Mouse (Mus musculus): Measurements from ENCODE around the gene Selplg. TPM values are rescaled to one million over a fixed set of nuclear protein-coding genes. Genes with fewer than 3 reads are reported as not detected.

Selplg gene
- total RNA-seq, 2 experiments from 2014 or later: 30.2 to 66.0 TPM

DNA sequence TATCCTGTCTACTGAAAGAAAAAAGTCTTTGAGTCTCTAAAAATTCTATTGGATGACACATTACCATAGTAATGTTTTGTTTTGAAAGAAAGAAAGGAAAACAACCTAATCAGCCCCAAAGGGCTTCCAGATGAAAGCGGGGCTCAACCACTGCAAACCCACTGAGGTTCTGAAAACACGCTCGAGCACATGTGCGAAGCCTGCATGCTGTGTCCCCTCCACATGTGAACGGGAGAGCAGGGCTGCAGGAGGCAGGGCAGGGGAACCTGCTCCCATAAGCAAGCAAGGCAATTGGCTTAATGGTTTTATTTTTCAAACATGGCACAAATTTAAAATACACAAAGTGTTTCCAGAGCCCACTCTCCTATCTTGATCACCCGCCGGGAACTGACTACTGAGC lies 24.2 kb upstream of the Selplg start:
- no peak for ATAC-seq (replicated peaks; ENCODE audit: low FRiP score, low TSS enrichment, poor library complexity, severe bottlenecking)

DNA sequence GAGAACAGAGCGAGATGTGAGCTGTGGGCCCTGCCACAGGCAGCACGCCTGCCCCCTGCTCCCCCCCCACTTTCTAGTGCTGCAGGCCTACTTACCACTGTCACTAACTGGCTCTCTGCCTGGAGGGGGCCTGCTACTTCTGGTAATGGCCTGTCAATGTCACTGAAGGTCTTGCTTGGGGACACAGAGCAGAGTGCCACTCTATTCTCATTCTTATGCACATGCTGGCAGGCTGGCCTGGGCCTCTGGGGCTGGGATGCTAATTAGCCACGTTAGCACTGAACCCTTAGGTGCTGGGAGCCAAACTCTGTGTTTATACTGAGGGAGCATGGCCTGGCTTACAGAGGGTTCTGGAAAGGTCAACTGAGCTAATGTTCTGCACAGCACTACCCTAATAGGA lies 23.3 kb upstream of the Selplg start:
- no peak for ATAC-seq (replicated peaks; ENCODE audit: low FRiP score, low TSS enrichment, poor library complexity, severe bottlenecking)

DNA sequence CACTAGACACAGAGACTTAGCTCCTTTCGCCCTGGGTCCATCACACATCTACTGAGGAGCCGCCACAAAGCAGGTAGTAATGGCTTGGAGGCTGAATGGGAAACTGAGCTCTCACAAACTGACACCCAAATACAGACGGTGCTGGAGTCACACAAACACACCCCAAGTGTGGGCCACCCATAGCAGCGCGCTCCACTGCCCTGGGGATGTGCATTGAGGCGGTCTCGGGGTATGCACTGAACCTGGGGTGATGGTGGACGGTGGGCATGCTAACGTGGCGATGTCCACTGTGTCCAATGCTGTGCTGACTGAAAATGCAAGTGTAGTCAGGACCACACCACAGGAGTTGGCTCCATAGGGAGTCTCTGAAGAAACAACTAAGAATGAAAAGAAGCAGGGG lies 22.7 kb upstream of the Selplg start:
- ATAC-seq (replicated peaks; ENCODE audit: low FRiP score, low TSS enrichment, poor library complexity, severe bottlenecking): no peak

DNA sequence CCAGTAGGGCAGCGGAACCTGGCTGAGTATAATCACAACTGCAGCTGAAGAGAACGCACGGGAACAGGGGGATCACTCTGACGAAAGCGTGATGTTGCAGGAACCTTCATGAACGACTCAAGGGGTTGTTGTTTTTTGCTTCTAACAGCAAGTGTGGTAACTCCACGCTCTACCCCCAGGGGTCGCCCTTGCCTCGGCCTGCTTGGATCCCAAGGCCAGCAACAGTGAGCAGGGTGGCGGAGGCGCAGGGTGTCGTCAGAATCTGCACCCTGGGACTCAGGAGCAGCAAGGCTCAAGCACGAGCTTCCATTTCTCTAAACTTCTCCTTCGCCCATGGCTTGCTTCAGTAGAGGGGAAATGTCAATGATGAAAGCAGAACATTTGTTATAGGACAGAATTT lies 22.1 kb upstream of the Selplg start:
- peak; percentile 64 for ATAC-seq (replicated peaks; ENCODE audit: low FRiP score, low TSS enrichment, poor library complexity, severe bottlenecking)

DNA sequence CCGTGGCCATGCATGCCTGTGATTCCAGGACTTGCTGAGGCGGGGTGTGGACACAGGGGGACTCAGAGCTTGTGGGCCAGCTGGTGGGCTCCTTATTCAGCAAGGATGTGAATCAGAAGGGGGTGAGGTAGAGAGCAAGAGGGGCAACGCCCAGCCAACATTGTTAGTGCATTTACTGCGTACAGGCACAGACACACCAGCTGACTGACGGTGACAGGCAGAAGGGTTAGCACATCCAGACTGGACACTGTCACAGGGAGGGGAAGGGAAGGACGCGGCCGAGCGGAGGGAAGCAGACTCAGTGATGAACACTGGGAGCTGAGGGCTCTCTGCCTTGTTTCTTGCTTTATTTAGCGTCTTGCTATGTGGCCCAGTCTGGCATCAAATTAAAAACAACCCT lies 21.1 kb upstream of the Selplg start:
- ATAC-seq (replicated peaks; ENCODE audit: low FRiP score, low TSS enrichment, poor library complexity, severe bottlenecking): no peak

DNA sequence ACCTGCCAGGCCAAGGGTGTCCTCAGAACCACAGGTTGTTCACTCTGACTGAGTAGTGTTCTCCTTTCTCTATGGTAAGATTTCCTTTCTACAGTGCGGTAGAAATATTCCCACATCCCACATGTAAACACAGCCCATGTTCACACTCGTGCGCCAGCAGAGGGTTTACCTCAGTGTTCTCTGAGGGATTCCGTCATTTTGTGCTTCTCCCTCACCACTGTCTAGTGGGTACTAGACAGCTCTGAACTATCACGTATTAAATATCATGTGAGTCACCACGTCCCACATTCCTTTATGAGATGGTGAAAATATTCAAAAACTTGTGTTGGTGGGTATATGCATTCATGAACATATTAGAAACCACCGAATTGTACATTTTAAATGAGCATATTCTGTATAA lies 20.0 kb upstream of the Selplg start:
- no peak for ATAC-seq (replicated peaks; ENCODE audit: low FRiP score, low TSS enrichment, poor library complexity, severe bottlenecking)

DNA sequence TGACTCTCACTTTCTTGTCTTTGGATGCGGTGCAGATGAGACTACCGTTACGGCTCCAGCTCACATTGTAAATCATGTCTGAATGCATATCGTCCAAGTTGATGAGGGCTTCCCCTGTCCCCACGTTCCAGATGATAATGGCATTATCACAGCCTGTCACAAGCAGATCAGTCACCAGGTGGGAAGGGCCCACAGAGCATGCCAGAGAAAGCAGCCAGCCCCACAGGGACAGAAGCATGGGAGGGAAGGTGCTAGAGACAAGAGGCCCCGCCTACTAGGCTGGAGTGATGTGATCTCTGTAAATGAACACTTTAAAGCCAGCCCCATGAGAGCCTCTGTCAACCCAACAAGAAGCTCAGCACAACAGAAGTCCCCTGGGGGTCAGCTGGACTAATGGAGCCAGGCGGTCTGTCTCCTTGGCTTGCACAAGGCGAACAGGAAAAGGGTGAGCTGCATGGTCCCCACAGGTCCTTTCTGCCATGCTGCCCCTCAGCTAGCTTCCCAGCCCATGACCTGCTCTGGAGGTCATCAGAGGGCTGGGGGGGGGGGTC lies 18.3 kb upstream of the Selplg start:
- ATAC-seq (replicated peaks; ENCODE audit: low FRiP score, low TSS enrichment, poor library complexity, severe bottlenecking): peak; percentile 77

DNA sequence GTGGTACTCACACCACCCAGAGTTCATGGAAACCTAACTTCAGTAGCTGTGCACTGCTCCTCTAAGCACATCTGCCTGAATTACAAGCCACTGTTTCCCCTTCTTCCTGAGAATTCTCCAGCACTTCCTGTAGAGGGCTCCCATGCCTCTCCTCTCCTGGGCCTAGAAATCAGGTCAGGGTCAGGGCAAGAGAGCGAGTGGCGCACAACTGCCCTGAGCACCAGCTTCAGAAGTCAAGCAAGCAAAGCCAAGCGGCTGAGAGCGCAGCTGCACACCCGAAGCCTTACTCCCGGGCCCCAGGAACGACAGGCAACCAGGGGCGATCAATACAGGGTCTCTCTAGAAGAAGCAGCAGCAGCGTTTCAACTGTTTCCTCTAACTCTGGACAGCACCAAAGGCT lies 15.2 kb upstream of the Selplg start:
- ATAC-seq (replicated peaks; ENCODE audit: low FRiP score, low TSS enrichment, poor library complexity, severe bottlenecking): no peak

DNA sequence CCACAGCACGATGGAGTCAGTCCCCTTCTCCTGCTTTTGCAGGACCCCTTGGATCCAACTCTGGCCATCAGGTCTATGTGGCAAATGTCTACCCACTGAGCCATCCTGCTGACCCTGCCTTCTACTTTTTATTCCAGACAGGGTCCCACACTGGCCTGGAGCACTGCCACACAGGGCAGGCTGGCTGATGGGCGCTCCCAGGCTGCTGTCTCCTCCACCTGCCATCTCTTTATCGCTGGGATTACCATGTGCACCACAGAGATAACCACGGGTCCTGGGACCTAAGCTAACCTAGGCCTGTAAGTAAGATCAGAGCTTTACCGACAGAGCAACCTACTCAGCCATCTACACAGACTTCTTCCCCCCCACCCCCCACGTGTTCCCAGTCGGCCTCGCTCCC lies 14.2 kb upstream of the Selplg start:
- ATAC-seq (replicated peaks; ENCODE audit: low FRiP score, low TSS enrichment, poor library complexity, severe bottlenecking): peak; percentile 71

DNA sequence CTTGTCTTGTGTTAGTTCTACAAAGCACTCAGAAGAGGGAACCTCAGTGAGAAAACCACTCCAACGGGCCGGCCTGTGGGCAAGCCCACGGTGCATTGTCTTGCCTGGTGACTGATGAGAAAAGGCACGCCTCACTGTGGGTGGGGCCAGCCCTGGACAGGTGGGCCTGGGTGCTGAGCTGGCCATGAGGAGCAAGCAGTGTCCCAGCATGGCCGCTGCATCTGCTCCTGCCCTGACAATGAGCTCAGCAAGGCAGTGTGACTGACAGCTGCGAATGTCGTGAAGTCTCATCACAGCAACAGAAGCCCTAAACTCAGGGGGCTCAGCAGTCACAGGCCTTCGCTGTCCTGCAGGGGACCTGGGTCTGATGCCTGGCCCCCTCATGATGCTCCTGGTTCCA lies 13.2 kb upstream of the Selplg start:
- ATAC-seq (replicated peaks; ENCODE audit: low FRiP score, low TSS enrichment, poor library complexity, severe bottlenecking): no peak

DNA sequence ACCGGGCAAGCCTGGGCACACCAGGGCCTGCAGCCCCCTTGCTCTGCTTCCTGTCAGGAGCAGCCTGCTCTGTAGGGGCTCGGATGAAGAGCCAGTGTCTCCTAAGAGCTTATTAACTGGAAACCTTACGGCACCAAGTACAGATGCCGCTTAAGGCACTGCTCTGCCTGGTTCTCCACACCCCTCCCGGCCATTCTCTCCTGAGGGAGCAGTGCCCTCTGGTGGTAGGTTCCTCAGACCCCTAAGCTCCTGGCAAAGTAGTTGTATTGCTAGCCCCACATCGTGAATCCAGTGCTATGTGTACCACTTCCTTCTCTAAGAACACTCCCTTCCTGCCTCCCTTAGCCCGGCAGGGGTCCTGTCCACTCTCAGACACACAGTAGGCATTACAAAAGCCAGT lies 12.3 kb upstream of the Selplg start:
- ATAC-seq (replicated peaks; ENCODE audit: low FRiP score, low TSS enrichment, poor library complexity, severe bottlenecking): peak; percentile 59

DNA sequence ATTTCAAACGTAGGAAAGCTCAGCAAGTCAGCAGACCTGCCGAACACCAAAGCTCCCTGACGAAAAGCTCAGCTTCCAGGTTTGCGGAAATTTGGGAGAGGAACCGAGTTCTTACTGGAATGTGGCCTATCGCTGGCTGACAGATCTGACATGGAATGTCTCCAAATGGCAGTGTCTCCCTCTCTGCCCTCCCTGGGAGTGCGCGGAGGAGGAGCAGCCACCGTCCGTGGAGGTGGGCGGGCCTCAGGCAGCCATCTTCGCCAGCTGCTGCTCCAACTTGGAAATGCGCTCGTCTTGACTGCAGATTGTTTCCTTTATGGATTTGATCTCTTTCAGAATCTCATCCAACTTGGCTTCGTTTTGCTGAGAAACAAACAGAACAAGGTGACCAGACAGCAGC lies 11.7 kb upstream of the Selplg start:
- ATAC-seq (replicated peaks; ENCODE audit: low FRiP score, low TSS enrichment, poor library complexity, severe bottlenecking): no peak

DNA sequence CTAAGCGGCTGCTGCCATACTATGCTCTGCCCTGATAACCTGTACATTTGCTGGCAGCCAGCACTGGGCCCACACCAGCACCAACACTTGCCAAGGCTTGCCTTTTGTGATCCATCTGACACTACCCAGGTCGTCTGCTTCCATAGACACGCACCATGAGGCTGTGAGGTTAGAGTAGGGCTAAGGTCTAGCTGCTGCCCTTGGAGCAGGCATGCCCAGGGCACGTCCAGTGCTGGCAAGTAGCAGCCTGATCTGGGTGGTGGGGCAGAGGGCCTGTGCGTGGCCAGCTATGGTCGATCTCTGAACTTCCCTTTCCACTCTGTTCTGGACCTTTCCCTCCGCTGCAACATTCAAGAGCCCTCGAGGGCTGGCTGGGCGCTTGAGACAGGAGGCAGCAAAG lies 10.5 kb upstream of the Selplg start:
- no peak for ATAC-seq (replicated peaks; ENCODE audit: low FRiP score, low TSS enrichment, poor library complexity, severe bottlenecking)

DNA sequence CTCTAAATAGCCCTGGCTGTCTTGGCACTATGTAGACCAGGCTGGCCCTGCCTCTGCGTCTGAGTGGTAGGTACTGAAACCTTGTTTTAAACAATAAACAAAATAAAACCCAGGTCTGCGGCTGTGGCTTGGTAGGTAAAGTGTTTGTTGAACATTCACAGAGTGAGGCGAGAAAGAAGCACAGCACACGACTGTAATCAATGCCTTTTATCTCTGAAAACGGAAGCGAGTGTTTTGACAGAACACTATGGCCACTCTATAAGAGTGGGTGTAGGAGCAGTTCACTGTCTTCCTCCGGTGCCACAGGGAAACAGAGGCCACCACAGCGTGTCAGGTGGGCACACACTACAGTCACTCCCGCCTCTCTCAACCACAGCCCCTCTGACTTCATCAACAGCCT lies 9.8 kb upstream of the Selplg start:
- no peak for ATAC-seq (replicated peaks; ENCODE audit: low FRiP score, low TSS enrichment, poor library complexity, severe bottlenecking)

DNA sequence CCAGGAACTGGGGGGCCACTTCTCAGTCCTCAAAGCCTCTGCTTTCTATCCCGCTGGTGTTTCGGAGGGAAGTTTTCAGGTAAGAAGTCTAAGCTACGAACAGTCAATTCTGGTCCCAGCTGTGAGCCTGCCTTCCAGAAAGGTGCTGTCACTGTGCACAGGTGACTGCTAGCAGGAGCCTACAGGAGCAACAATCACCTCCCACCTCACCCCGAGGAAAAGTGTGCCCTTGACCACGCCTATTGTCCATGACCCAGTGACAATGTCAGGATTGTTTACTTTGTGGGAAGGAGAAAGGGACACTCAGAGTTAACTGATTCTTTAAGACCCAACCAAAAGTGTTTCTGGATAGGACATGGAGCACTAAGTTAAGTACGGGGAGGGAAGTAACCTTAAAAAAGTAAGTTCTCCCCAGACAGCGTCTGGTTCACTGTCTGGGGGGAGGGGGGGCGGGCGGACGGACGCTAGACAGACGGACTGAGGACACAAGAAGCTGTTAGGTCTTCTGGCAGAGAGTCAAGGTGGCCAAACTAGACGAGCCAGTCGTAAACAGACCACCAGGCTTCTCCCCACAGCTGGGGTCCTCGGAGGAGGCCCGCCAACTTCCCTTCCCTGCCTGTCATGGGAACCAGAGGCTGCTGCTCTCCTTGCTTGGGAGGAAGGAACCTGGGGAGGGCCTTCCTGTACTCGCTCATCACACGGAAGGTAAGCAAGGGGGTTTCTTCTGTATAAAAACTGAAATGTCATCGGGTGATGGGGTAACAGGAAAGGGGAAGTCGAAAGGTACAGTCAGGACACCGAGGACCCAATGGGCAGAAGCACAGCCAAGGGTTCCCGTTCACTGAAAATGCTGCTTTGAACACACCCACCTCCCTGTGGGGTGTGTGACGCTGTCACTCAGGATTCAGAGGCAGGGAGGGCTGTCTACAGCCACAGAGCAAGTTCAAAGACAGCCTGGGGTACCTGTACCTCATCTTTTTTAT lies 9.1 kb upstream of the Selplg start:
- ATAC-seq (replicated peaks; ENCODE audit: low FRiP score, low TSS enrichment, poor library complexity, severe bottlenecking): no peak

DNA sequence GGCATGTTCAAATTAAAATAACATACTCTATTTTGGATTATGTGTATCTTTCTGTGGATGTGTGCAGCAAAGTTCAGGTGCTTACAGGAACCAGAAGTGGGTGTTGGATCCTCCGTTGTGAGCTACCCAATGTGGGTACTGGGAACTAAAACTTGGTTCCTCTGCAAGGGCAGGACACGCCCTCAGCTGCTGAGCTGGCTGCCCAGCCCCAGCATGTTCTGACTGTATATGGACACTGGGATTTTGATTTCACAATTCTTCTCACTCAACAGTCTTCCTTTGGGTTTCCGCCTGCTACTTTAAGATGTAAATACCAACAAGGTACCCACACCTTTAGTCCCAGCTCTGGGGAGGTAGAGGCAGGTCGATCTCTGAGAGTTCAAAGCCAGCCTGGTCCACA lies 8.0 kb upstream of the Selplg start:
- no peak for ATAC-seq (replicated peaks; ENCODE audit: low FRiP score, low TSS enrichment, poor library complexity, severe bottlenecking)

DNA sequence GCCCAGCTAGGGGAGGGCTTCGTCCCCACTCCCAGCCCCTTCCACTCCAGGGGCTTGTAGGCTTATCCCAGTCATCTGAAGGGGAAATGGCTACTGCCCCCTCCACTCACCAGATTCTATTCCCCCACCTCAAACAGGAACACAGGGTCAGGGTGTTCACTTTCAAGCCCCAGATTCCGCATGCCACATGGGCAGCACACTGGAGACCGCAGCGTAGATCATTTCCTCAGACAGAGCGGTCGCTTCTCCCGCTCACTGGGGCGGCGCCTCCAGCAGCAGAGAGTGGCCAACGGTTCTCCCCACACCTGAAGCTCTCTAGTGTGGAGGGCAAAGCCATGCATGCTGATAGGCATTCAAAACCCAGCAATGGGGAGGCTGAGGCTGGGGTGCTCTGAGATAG lies 4.5 kb upstream of the Selplg start:
- peak; percentile 39; the same call in 1 of the 2 replicates for ATAC-seq (replicated peaks; ENCODE audit: low FRiP score, low TSS enrichment, poor library complexity, severe bottlenecking)

DNA sequence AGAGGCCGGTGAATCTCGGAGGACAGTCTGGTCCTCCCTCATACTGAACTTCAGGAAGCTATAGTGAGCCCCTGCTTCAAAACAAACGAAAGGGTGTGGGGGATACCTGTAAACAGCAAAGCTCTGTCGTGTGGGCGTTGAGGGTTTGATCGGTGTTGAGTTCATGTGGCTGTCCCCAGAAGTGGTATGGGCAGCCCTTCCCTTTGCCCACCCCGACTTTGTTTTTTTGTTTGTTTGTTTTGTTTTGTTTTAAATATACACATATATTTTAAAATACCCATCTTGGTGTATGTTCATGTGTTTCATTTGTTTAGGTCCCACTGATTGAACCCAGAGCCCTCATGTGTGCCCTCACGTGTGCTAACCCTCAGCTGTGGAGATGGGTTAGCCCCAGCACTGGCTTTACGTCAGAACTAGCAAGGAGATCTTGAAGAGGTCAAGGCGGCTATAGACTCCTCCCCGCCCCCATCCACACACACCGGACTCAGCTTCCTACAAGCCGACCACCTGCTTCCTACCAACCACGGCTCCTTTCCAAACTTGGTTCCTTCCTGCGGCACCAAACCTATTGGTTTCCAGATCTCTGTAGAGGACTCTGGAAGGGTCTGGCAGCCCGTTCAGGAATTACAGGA lies 988 bp upstream of the Selplg start:
- no peak for ATAC-seq (replicated peaks; ENCODE audit: low FRiP score, low TSS enrichment, poor library complexity, severe bottlenecking)

DNA sequence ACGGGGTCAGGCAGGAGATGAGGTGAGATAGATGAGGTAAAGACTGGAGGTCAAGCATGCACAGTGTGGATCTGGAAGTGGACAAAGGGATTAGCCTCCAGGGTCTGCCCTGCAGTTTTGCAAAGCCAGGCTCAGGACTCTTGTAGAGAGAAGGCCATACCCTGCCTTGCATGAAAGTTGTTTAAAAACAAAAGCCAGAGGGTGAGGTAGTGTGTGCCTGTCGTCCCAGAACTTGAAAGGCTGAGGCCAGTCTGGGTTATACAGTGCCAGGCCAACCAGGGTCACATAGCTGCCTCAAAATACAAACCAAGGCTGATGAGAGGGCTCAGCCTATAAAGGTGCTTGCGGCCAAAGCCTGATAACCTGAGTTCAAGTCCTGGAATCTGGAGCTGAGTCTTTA lies 703 bp downstream of the Selplg start:
- no peak for ATAC-seq (replicated peaks; ENCODE audit: low FRiP score, low TSS enrichment, poor library complexity, severe bottlenecking)

DNA sequence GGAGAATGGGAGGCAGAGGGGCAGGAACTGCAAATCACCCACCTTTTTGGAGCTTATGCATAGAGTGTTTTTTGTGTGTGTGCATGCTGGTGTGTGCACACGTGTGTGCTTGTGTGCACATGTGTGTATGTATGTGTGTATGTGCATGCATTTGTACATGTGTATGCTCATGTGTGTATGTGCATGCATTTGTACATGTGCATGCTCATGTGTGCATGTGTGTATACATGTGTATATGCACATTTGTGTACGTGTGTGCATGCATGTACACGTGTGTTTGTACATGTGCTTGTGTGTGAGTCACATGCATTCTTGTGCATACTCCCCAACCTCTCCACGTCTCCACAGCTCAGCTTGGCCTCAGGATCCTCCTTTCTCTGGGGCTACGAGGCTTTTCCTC lies 1.6 kb downstream of the Selplg start:
- no peak for ATAC-seq (replicated peaks; ENCODE audit: low FRiP score, low TSS enrichment, poor library complexity, severe bottlenecking)

DNA sequence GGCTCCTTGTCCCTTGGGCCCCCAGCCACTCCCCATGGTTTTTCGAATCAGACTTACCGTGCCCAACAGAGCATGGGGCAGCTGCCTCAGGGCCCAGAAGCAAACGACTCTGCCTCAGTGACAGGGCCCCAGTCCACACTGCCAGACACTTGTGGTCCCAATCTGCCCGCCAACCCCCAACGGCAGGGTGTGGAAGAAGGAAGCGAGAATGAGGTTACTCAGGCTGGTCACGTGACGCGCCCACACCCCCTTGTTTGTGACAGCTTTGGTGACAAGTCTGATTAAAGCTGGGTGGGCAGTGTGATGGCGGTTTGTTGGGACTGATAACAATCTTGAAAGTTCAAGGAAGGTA lies 2.2 kb downstream of the Selplg start:
- peak; percentile 74 for ATAC-seq (replicated peaks; ENCODE audit: low FRiP score, low TSS enrichment, poor library complexity, severe bottlenecking)
